ENCODE assay signal across 15 mouse cellular contexts in the genomic region with DNA sequence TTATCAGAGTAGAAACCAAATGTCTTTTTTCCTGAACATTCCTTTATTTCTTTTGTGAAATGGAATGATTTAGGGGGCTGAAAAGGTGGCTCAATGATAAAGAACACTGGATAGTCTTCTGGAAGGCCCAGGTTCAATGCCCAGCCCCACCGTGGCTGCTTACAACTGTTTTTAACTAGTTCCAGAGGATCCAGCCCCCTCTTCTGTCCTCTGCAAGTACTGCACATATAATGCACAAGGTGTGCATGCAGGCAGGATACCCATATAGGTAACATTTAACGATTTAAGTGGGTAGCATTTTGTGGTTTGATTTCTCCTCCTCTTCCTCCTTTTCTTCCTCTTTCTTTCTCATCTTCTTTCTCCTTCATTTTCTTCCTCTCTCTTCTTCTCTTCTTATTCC. TPM values are rescaled to one million over a fixed set of nuclear protein-coding genes. Genes with fewer than 3 reads are reported as not detected.
DNase-seq lines count a peak whose midpoint lies in the region; ATAC-seq and TF ChIP-seq lines count a peak whose summit lies in the region.
"Had no signal": no experiment of that assay in that cellular context is flagged by ENCODE, and none has a peak within 500 bp of the region (broad histone marks: within the 10 kb centered on the region; RNA-seq: fewer than 3 reads in every experiment).

No protein-coding gene starts in this region.

- peaks cover 52% of the 10 kb centered on the region for H3K36me3 ChIP-seq in hindbrain, postnatal 0 days (ENCODE audit: insufficient read depth, low read length)
- peaks cover 18% of the 10 kb centered on the region for H3K36me3 ChIP-seq in hindbrain, embryonic 11.5 days (ENCODE audit: control insufficient read depth, insufficient read depth, low read length)
- H3K36me3 ChIP-seq in E14TG2a.4 (ENCODE audit: insufficient read depth, low read length) = peaks cover 91% of the 10 kb centered on the region

- WGBS in hindbrain, postnatal 0 days = 87% methylated on average over 2 of the region's 2 CpGs
- WGBS in hindbrain, embryonic 11.5 days = 86% methylated on average over 2 of the region's 2 CpGs
- 78% methylated on average over 2 of the region's 2 CpGs for WGBS in lung, adult 2 months

- no peaks in the 10 kb centered on the region for H3K9me3 ChIP-seq in hindbrain, postnatal 0 days (ENCODE audit: low read length)
- H3K9me3 ChIP-seq in hindbrain, embryonic 11.5 days (ENCODE audit: control insufficient read depth, low read length) = no peaks in the 10 kb centered on the region
- H3K9me3 ChIP-seq in E14TG2a.4 (ENCODE audit: low read length) = no peaks in the 10 kb centered on the region
- H3K9me3 ChIP-seq: embryonic facial prominence, embryonic 15.5 days; forebrain, embryonic 13.5 days; midbrain, embryonic 12.5 days had no signal

- no peak for ATAC-seq in hindbrain, postnatal 0 days
- no peak for ATAC-seq in hindbrain, embryonic 11.5 days (ENCODE audit: low FRiP score)
- ATAC-seq in megakaryocyte progenitor cell, adult 5-6 weeks (replicated peaks; ENCODE audit: poor library complexity) = peak; percentile 52; the same call in 1 of the 2 replicates
- ATAC-seq: forebrain, embryonic 13.5 days; inflammation-experienced regulatory T-cells, adult 6 months had no signal

- TF ChIP-seq POLR2A in lung, adult 2 months (IDR thresholded peaks at IDR 0.05; ENCODE audit: borderline replicate concordance, extremely low read depth, low read depth, low read length) = no peak

- no peak overlapping the region for H3K9ac ChIP-seq in hindbrain, postnatal 0 days (replicated peaks; ENCODE audit: low read length)
- H3K9ac ChIP-seq in hindbrain, embryonic 11.5 days (ENCODE audit: low read depth, low read length) = no peak overlapping the region
- H3K9ac ChIP-seq: embryonic facial prominence, embryonic 15.5 days; forebrain, embryonic 13.5 days; midbrain, embryonic 12.5 days had no signal

- no peaks in the 10 kb centered on the region for H3K27me3 ChIP-seq in hindbrain, postnatal 0 days (ENCODE audit: insufficient read depth, low read length)
- no peaks in the 10 kb centered on the region for H3K27me3 ChIP-seq in hindbrain, embryonic 11.5 days (ENCODE audit: control insufficient read depth, insufficient read depth, low read length)
- no peaks in the 10 kb centered on the region for H3K27me3 ChIP-seq in E14TG2a.4 (ENCODE audit: insufficient read depth, low read length)
- H3K27me3 ChIP-seq: embryonic facial prominence, embryonic 15.5 days; forebrain, embryonic 13.5 days; midbrain, embryonic 12.5 days had no signal

- H3K27ac ChIP-seq in hindbrain, postnatal 0 days = no peak overlapping the region
- H3K27ac ChIP-seq in hindbrain, embryonic 11.5 days (ENCODE audit: low read depth, low read length) = no peak overlapping the region
- H3K27ac ChIP-seq: embryonic facial prominence, embryonic 15.5 days; forebrain, embryonic 13.5 days; midbrain, embryonic 12.5 days had no signal

- H3K4me3 ChIP-seq in hindbrain, postnatal 0 days (ENCODE audit: low read length) = no peak overlapping the region
- no peak overlapping the region for H3K4me3 ChIP-seq in hindbrain, embryonic 11.5 days (ENCODE audit: low read depth, low read length)
- no peak overlapping the region for H3K4me3 ChIP-seq in lung, adult 2 months (replicated peaks; ENCODE audit: extremely low read depth, low read depth, low read length)
- no peak overlapping the region for H3K4me3 ChIP-seq in E14TG2a.4 (replicated peaks; ENCODE audit: low read length)
- H3K4me3 ChIP-seq: embryonic facial prominence, embryonic 15.5 days; forebrain, embryonic 13.5 days; midbrain, embryonic 12.5 days had no signal

- no peak for DNase-seq in hindbrain, postnatal 0 days (ENCODE audit: low spot score)
- no peak for DNase-seq in hindbrain, embryonic 11.5 days (ENCODE audit: low spot score)
- peak; percentile 29 for DNase-seq in lung, postnatal 36 days
- DNase-seq in lung, adult 2 months = no peak
- no peak for DNase-seq in layer of hippocampus, postnatal 25 days (ENCODE audit: extremely low spot score in 1 of 2, low spot score in 1 of 2)
- no peak for DNase-seq in left cerebral cortex, adult 9 months (ENCODE audit: low spot score in 2 of 2)
- DNase-seq: cerebellum, adult 11 months; heart, postnatal 36 days had no signal

- TF ChIP-seq CTCF in hindbrain, postnatal 0 days (IDR thresholded peaks at IDR 0.05; ENCODE audit: low read depth) = 0 out of 2 replicates have a peak, but pooled peaks have one; percentile 3
- TF ChIP-seq CTCF in lung, adult 2 months (IDR thresholded peaks at IDR 0.05; ENCODE audit: insufficient read depth, low read length) = no peak
- peak; percentile 34 for TF ChIP-seq CTCF in E14TG2a.4 (conservative IDR thresholded peaks at IDR 0.05; ENCODE audit: low read length)

- H3K4me2 ChIP-seq in hindbrain, postnatal 0 days (ENCODE audit: low read depth, low read length) = no peak overlapping the region
- H3K4me2 ChIP-seq in hindbrain, embryonic 11.5 days (replicated peaks; ENCODE audit: low read depth, low read length) = no peak overlapping the region
- H3K4me2 ChIP-seq: embryonic facial prominence, embryonic 15.5 days; forebrain, embryonic 13.5 days; heart, embryonic 11.5 days; midbrain, embryonic 12.5 days had no signal

- H3K4me1 ChIP-seq in hindbrain, postnatal 0 days (ENCODE audit: insufficient read depth, low read length) = no peaks in the 10 kb centered on the region
- H3K4me1 ChIP-seq in hindbrain, embryonic 11.5 days (replicated peaks; ENCODE audit: control insufficient read depth, insufficient read depth, low read length) = no peaks in the 10 kb centered on the region
- no peaks in the 10 kb centered on the region; the same call in 1 of the 2 replicates for H3K4me1 ChIP-seq in lung, adult 2 months (ENCODE audit: control insufficient read depth, insufficient read depth, low read length)
- no peaks in the 10 kb centered on the region for H3K4me1 ChIP-seq in E14TG2a.4 (replicated peaks; ENCODE audit: low read depth, low read length)
- H3K4me1 ChIP-seq: embryonic facial prominence, embryonic 15.5 days; forebrain, embryonic 13.5 days; midbrain, embryonic 12.5 days had no signal

RNA-seq across cellular contexts. Expression of gene Yeats2, which starts 19.3 kb away (rescaled TPM):
- total RNA-seq in hindbrain, postnatal 0 days (2014; rRNA removed) = 43.6 and 48.6 TPM in 2 replicates
- 11.1 and 11.4 TPM in 2 replicates for polyA plus RNA-seq in hindbrain, postnatal 0 days (2015; fragmentation: Nextera tagmentation; extraction: Ambion mirVana)
- polyA plus RNA-seq in hindbrain, embryonic 11.5 days (2014; fragmentation: Nextera tagmentation; extraction: Ambion mirVana) = 31.1 and 32.8 TPM in 2 replicates
- polyA plus RNA-seq in lung, adult 2 months (2012; rRNA removed) = 21.1 and 26.4 TPM in 2 replicates
- total RNA-seq in megakaryocyte progenitor cell, adult 5-6 weeks (2015) = 38.9 and 46.6 TPM in 2 replicates
- 31.9 and 32.6 TPM in 2 replicates for total RNA-seq in megakaryocyte progenitor cell, adult 5-6 weeks (2017)
- 10 to 100 TPM; 29.8 to 46.5 TPM for total RNA-seq in layer of hippocampus, postnatal 25 days (2021)
